8 mouse cellular contexts compared by ENCODE assay signal in the genomic region with DNA sequence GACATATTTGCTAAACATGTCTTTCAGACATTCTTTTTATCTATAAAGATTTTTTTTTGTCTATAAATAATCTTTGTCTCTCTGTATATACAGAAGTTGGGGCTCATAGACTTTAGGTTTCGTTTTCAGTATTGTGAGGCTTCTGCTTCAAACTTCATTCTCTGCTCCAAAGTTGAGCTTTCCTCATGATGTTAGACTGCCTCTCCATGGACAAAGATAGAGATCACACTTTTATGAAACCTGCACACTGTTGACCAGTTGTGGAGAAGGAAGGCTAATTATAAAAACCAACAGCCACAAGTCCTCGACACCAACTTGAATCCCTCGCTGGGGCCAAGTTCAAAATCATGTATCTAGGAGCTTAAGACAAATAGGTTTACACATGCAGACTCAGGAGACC.
DNase-seq lines count a peak whose midpoint lies in the region; ATAC-seq and TF ChIP-seq lines count a peak whose summit lies in the region.

No protein-coding gene starts in this region.

- H3K9ac ChIP-seq in forebrain, embryonic 15.5 days (replicated peaks) = no peak overlapping the region
- no peak overlapping the region for H3K9ac ChIP-seq in forebrain, embryonic 11.5 days (ENCODE audit: low read length)
- no peak overlapping the region for H3K9ac ChIP-seq in intestine, postnatal 0 days (ENCODE audit: low read depth, low read length)
- H3K9ac ChIP-seq in intestine, embryonic 15.5 days = no peak overlapping the region
- no peak overlapping the region for H3K9ac ChIP-seq in neural tube, embryonic 14.5 days (replicated peaks; ENCODE audit: low read depth, low read length)
- no peak overlapping the region for H3K9ac ChIP-seq in neural tube, embryonic 15.5 days (replicated peaks)

- H3K4me2 ChIP-seq in forebrain, embryonic 15.5 days (replicated peaks) = no peak overlapping the region
- H3K4me2 ChIP-seq in forebrain, embryonic 11.5 days (ENCODE audit: low read depth, low read length, severe bottlenecking) = no peak overlapping the region
- H3K4me2 ChIP-seq in intestine, postnatal 0 days (replicated peaks; ENCODE audit: low read depth) = no peak overlapping the region
- no peak overlapping the region for H3K4me2 ChIP-seq in intestine, embryonic 15.5 days (replicated peaks)
- no peak overlapping the region for H3K4me2 ChIP-seq in neural tube, embryonic 14.5 days (ENCODE audit: low read depth, low read length)
- no peak overlapping the region for H3K4me2 ChIP-seq in neural tube, embryonic 15.5 days

- H3K36me3 ChIP-seq in forebrain, embryonic 15.5 days = no peaks in the 10 kb centered on the region
- H3K36me3 ChIP-seq in forebrain, embryonic 11.5 days (ENCODE audit: control insufficient read depth, insufficient read depth, low read length) = no peaks in the 10 kb centered on the region
- no peaks in the 10 kb centered on the region for H3K36me3 ChIP-seq in intestine, postnatal 0 days (ENCODE audit: control insufficient read depth, insufficient read depth)
- H3K36me3 ChIP-seq in intestine, embryonic 15.5 days = no peaks in the 10 kb centered on the region
- H3K36me3 ChIP-seq in neural tube, embryonic 14.5 days (ENCODE audit: control insufficient read depth, insufficient read depth, low read length) = no peaks in the 10 kb centered on the region
- H3K36me3 ChIP-seq in neural tube, embryonic 15.5 days = no peaks in the 10 kb centered on the region
- H3K36me3 ChIP-seq in kidney, adult 2 months (ENCODE audit: control insufficient read depth, insufficient read depth, low read length) = no peaks in the 10 kb centered on the region

- DNase-seq in forebrain, embryonic 11.5 days (ENCODE audit: low spot score) = no peak
- no peak for DNase-seq in neural tube, embryonic 10.5 days (ENCODE audit: extremely low spot score, low spot score)
- no peak for DNase-seq in kidney, adult 2 months

- H3K9me3 ChIP-seq in forebrain, embryonic 15.5 days = no peaks in the 10 kb centered on the region
- no peaks in the 10 kb centered on the region for H3K9me3 ChIP-seq in forebrain, embryonic 11.5 days (ENCODE audit: control insufficient read depth, low read length)
- H3K9me3 ChIP-seq in intestine, postnatal 0 days (ENCODE audit: control insufficient read depth) = no peaks in the 10 kb centered on the region
- H3K9me3 ChIP-seq in intestine, embryonic 15.5 days = no peaks in the 10 kb centered on the region
- H3K9me3 ChIP-seq in neural tube, embryonic 14.5 days (ENCODE audit: control insufficient read depth, low read length) = no peaks in the 10 kb centered on the region
- no peaks in the 10 kb centered on the region for H3K9me3 ChIP-seq in neural tube, embryonic 15.5 days (replicated peaks)

- TF ChIP-seq CTCF in intestine, postnatal 0 days (IDR thresholded peaks at IDR 0.05; ENCODE audit: low read depth) = peak; percentile 35
- no peak for TF ChIP-seq CTCF in kidney, adult 2 months (conservative IDR thresholded peaks at IDR 0.05; ENCODE audit: insufficient read depth, insufficient read length, low read depth, low read length)

- no peak overlapping the region for H3K27ac ChIP-seq in forebrain, embryonic 15.5 days (replicated peaks)
- H3K27ac ChIP-seq in forebrain, embryonic 11.5 days (ENCODE audit: low read depth, low read length) = no peak overlapping the region
- H3K27ac ChIP-seq in intestine, postnatal 0 days (ENCODE audit: low read depth, low read length) = no peak overlapping the region
- H3K27ac ChIP-seq in intestine, embryonic 15.5 days = no peak overlapping the region
- H3K27ac ChIP-seq in neural tube, embryonic 14.5 days (ENCODE audit: low read depth, low read length) = no peak overlapping the region
- no peak overlapping the region for H3K27ac ChIP-seq in neural tube, embryonic 15.5 days (replicated peaks)
- no peak overlapping the region for H3K27ac ChIP-seq in kidney, adult 2 months (ENCODE audit: insufficient read depth, low read depth, low read length)

- TF ChIP-seq POLR2A in kidney, adult 2 months (IDR thresholded peaks at IDR 0.05; ENCODE audit: low read depth, low read length) = no peak

- 0 out of 2 replicates have a peak, but pooled peaks have one; percentile 38 for ATAC-seq in forebrain, embryonic 15.5 days (replicated peaks)
- no peak for ATAC-seq in forebrain, embryonic 11.5 days (replicated peaks; ENCODE audit: low FRiP score)
- no peak for ATAC-seq in intestine, postnatal 0 days
- ATAC-seq in intestine, embryonic 15.5 days = no peak
- ATAC-seq in neural tube, embryonic 14.5 days (ENCODE audit: low read depth) = peak; percentile 49; the same call in 1 of the 2 replicates
- peak; percentile 79 for ATAC-seq in neural tube, embryonic 15.5 days (ENCODE audit: low FRiP score)

- H3K4me3 ChIP-seq in forebrain, embryonic 15.5 days = no peak overlapping the region
- no peak overlapping the region for H3K4me3 ChIP-seq in forebrain, embryonic 11.5 days (ENCODE audit: low read depth, low read length)
- H3K4me3 ChIP-seq in intestine, postnatal 0 days (ENCODE audit: low read depth, low read length) = no peak overlapping the region
- no peak overlapping the region for H3K4me3 ChIP-seq in intestine, embryonic 15.5 days (replicated peaks)
- H3K4me3 ChIP-seq in neural tube, embryonic 14.5 days (ENCODE audit: low read depth, low read length) = no peak overlapping the region
- H3K4me3 ChIP-seq in neural tube, embryonic 15.5 days (replicated peaks) = no peak overlapping the region
- H3K4me3 ChIP-seq in kidney, adult 2 months (ENCODE audit: insufficient read depth, low read depth, low read length) = no peak overlapping the region

- H3K4me1 ChIP-seq in forebrain, embryonic 15.5 days = no peaks in the 10 kb centered on the region
- no peaks in the 10 kb centered on the region for H3K4me1 ChIP-seq in forebrain, embryonic 11.5 days (replicated peaks; ENCODE audit: control insufficient read depth, insufficient read depth, low read length)
- no peaks in the 10 kb centered on the region for H3K4me1 ChIP-seq in intestine, postnatal 0 days (replicated peaks; ENCODE audit: control insufficient read depth, insufficient read depth, low read length)
- no peaks in the 10 kb centered on the region for H3K4me1 ChIP-seq in intestine, embryonic 15.5 days (replicated peaks)
- H3K4me1 ChIP-seq in neural tube, embryonic 14.5 days (ENCODE audit: control insufficient read depth, insufficient read depth, low read length) = no peaks in the 10 kb centered on the region
- H3K4me1 ChIP-seq in neural tube, embryonic 15.5 days = no peaks in the 10 kb centered on the region
- no peaks in the 10 kb centered on the region for H3K4me1 ChIP-seq in kidney, adult 2 months (ENCODE audit: control insufficient read depth, insufficient read depth, low read length)

- 69% methylated on average over 3 of the region's 3 CpGs for WGBS in forebrain, embryonic 15.5 days
- 81% methylated on average over 3 of the region's 3 CpGs for WGBS in forebrain, embryonic 11.5 days
- 78% methylated on average over 3 of the region's 3 CpGs for WGBS in intestine, postnatal 0 days
- 81% methylated on average over 3 of the region's 3 CpGs for WGBS in intestine, embryonic 15.5 days
- 80% methylated on average over 3 of the region's 3 CpGs for WGBS in neural tube, embryonic 14.5 days
- 77% methylated on average over 3 of the region's 3 CpGs for WGBS in neural tube, embryonic 15.5 days
- 78% methylated on average over 3 of the region's 3 CpGs for WGBS in kidney, adult 2 months

- no peaks in the 10 kb centered on the region for H3K27me3 ChIP-seq in forebrain, embryonic 15.5 days
- H3K27me3 ChIP-seq in forebrain, embryonic 11.5 days (ENCODE audit: control insufficient read depth, insufficient read depth, low read length) = no peaks in the 10 kb centered on the region
- H3K27me3 ChIP-seq in intestine, postnatal 0 days (replicated peaks; ENCODE audit: control insufficient read depth, insufficient read depth, low read length) = no peaks in the 10 kb centered on the region
- no peaks in the 10 kb centered on the region for H3K27me3 ChIP-seq in intestine, embryonic 15.5 days (replicated peaks)
- no peaks in the 10 kb centered on the region for H3K27me3 ChIP-seq in neural tube, embryonic 14.5 days (ENCODE audit: control insufficient read depth, insufficient read depth, low read length)
- no peaks in the 10 kb centered on the region for H3K27me3 ChIP-seq in neural tube, embryonic 15.5 days (replicated peaks)
- no peaks in the 10 kb centered on the region for H3K27me3 ChIP-seq in kidney, adult 2 months (replicated peaks; ENCODE audit: control insufficient read depth, insufficient read depth, low read length)

Comparison
In these comparisons a context has a peak if more than half of its experiments do, and no peak if none do; other contexts are left out.
1. ATAC-seq: peak in forebrain, embryonic 15.5 days (single experiment), neural tube, embryonic 14.5 days (single experiment) and neural tube, embryonic 15.5 days (single experiment); none in forebrain, embryonic 11.5 days (single experiment), intestine, postnatal 0 days (single experiment) and intestine, embryonic 15.5 days (single experiment).